Mouse (Mus musculus) CH12.LX (cell line): ENCODE results near the gene Sema3f.

Experiments
- CHD2 ChIP-seq: IDR thresholded peaks from 2 replicates; pipeline ENCODE4 v1.6.1; 2011; ENCODE audit warnings: low read length, improper control_type of control experiment
- CTCF ChIP-seq, 2 experiments: IDR thresholded peaks in 1 of 2; conservative IDR thresholded peaks in 1 of 2; 2 replicates each; pipeline ENCODE4 v1.5.1; 2011 to 2012; ENCODE audit warnings: low read depth in 2 of 2, low read length in 2 of 2, improper control_type of control experiment in 1 of 2, inconsistent platforms in 1 of 2, mild to moderate bottlenecking in 1 of 2, moderate library complexity in 1 of 2
- EP300 ChIP-seq: IDR thresholded peaks from 2 replicates; pipeline ENCODE4 v1.6.1; 2011; ENCODE audit warnings: low read length, improper control_type of control experiment
- MAFK ChIP-seq: IDR thresholded peaks from 2 replicates; pipeline ENCODE4 v1.6.1; 2011; ENCODE audit warnings: low read length, improper control_type of control experiment; ENCODE audit not compliant: insufficient replicate concordance
- MAX ChIP-seq: IDR thresholded peaks from 2 replicates; pipeline ENCODE4 v1.6.1; 2011; ENCODE audit warnings: low read length, improper control_type of control experiment
- MYC ChIP-seq: IDR thresholded peaks from 2 replicates; pipeline ENCODE4 v1.6.1; 2011; ENCODE audit warnings: low read depth, mild to moderate bottlenecking, improper control_type of control experiment, low read length
- PAX5 ChIP-seq: IDR thresholded peaks from 2 replicates; pipeline ENCODE4 v1.6.1; 2012; ENCODE audit warnings: low read length, inconsistent platforms, mixed read lengths
- TCF12 ChIP-seq: IDR thresholded peaks from 2 replicates; pipeline ENCODE4 v1.6.1; 2014; ENCODE audit warnings: low read depth, mild to moderate bottlenecking, inconsistent platforms, low read length, improper control_type of control experiment
- ZNF384 ChIP-seq: IDR thresholded peaks from 2 replicates; pipeline ENCODE4 v1.6.1; 2012; ENCODE audit warnings: low read depth, low read length, improper control_type of control experiment, inconsistent platforms

- TF ChIP-seq PAX5 (no peak), MYC (no peak), CHD2 (no peak), MAFK (no peak), MAX (no peak), CTCF (conservative IDR thresholded peaks at IDR 0.05 in 1 of 2, IDR thresholded peaks at IDR 0.05 in 1 of 2; ENCODE audit: low read depth in 2 of 2, low read length in 2 of 2) (no peak), EP300 (no peak), TCF12 (no peak), ZNF384 (no peak)
These were observed 76.4 kb downstream of the Sema3f start for GRCm38 (mm10) chr9:107633661-107634405.
